ENCODE assay signal across 11 mouse cellular contexts in genomic region chr10:93391296-93391695, GRCm38 (mm10).
DNase-seq lines count a peak whose midpoint lies in the region; ATAC-seq and TF ChIP-seq lines count a peak whose summit lies in the region.
"Had no signal": no experiment of that assay in that cellular context is flagged by ENCODE, and none has a peak within 500 bp of the region (broad histone marks: within the 10 kb centered on the region; RNA-seq: fewer than 3 reads in every experiment).

No protein-coding gene starts in this region.

- no peaks in the 10 kb centered on the region for H3K9me3 ChIP-seq in heart, postnatal 0 days (replicated peaks; ENCODE audit: control insufficient read depth, low read length)
- H3K9me3 ChIP-seq in liver, postnatal 0 days (ENCODE audit: low read length): no peaks in the 10 kb centered on the region
- H3K9me3 ChIP-seq: midbrain, embryonic 12.5 days had no signal

- H3K4me1 ChIP-seq in brown adipose tissue, adult 24 weeks (ENCODE audit: control insufficient read depth, insufficient read depth, insufficient read length, low read length): peaks cover 5% of the 10 kb centered on the region; the same call in 1 of the 2 replicates
- no peaks in the 10 kb centered on the region for H3K4me1 ChIP-seq in heart, postnatal 0 days (ENCODE audit: control insufficient read depth, insufficient read depth)
- H3K4me1 ChIP-seq in liver, postnatal 0 days (ENCODE audit: insufficient read depth): no peaks in the 10 kb centered on the region
- H3K4me1 ChIP-seq: midbrain, embryonic 12.5 days had no signal

- TF ChIP-seq CTCF in heart, postnatal 0 days (IDR thresholded peaks at IDR 0.05; ENCODE audit: low read depth): no peak
- no peak for TF ChIP-seq CTCF in liver, postnatal 0 days (IDR thresholded peaks at IDR 0.05; ENCODE audit: low read depth)

- peak overlapping the region; percentile 76 for H3K27ac ChIP-seq in brown adipose tissue, adult 24 weeks (replicated peaks; ENCODE audit: low read depth, low read length)
- peak overlapping the region; percentile 59 for H3K27ac ChIP-seq in heart, postnatal 0 days (ENCODE audit: low read depth)
- no peak overlapping the region for H3K27ac ChIP-seq in liver, postnatal 0 days (ENCODE audit: low read depth)
- H3K27ac ChIP-seq: midbrain, embryonic 12.5 days had no signal

- 36% methylated on average over 5 of the region's 5 CpGs for WGBS in heart, postnatal 0 days
- WGBS in liver, postnatal 0 days (ENCODE audit: insufficient replicate concordance): 55% methylated on average over 5 of the region's 5 CpGs

- H3K4me3 ChIP-seq in brown adipose tissue, adult 24 weeks (ENCODE audit: insufficient read depth, low read depth, low read length): no peak overlapping the region
- no peak overlapping the region for H3K4me3 ChIP-seq in heart, postnatal 0 days (ENCODE audit: low read depth, low read length)
- H3K4me3 ChIP-seq in liver, postnatal 0 days (ENCODE audit: low read depth, low read length): no peak overlapping the region
- H3K4me3 ChIP-seq: erythroblast, embryonic 14.5 days; midbrain, embryonic 12.5 days had no signal

- ATAC-seq in heart, postnatal 0 days (ENCODE audit: insufficient read depth, low read depth): peak; percentile 79
- ATAC-seq in liver, postnatal 0 days: peak; percentile 23

- H3K27me3 ChIP-seq in heart, postnatal 0 days (ENCODE audit: control insufficient read depth, insufficient read depth, low read length): no peaks in the 10 kb centered on the region
- H3K27me3 ChIP-seq in liver, postnatal 0 days (ENCODE audit: insufficient read depth, low read length): no peaks in the 10 kb centered on the region
- H3K27me3 ChIP-seq: midbrain, embryonic 12.5 days had no signal

- peak; percentile 79; the same call in 1 of the 2 replicates for TF ChIP-seq EP300 in heart, postnatal 0 days (IDR thresholded peaks at IDR 0.05; ENCODE audit: low read depth)
- 0 out of 2 replicates have a peak, but pooled peaks have one; percentile 14 for TF ChIP-seq EP300 in liver, postnatal 0 days (IDR thresholded peaks at IDR 0.05; ENCODE audit: low read depth)

- no peak overlapping the region for H3K9ac ChIP-seq in heart, postnatal 0 days (replicated peaks; ENCODE audit: low read depth, low read length)
- no peak overlapping the region for H3K9ac ChIP-seq in liver, postnatal 0 days (replicated peaks)
- H3K9ac ChIP-seq: midbrain, embryonic 12.5 days had no signal

- H3K4me2 ChIP-seq in heart, postnatal 0 days (ENCODE audit: low read depth, low read length): no peak overlapping the region
- no peak overlapping the region for H3K4me2 ChIP-seq in liver, postnatal 0 days (ENCODE audit: low read depth, low read length)
- H3K4me2 ChIP-seq: midbrain, embryonic 12.5 days had no signal

- no peaks in the 10 kb centered on the region for H3K36me3 ChIP-seq in heart, postnatal 0 days (replicated peaks; ENCODE audit: control insufficient read depth, insufficient read depth, low read length)
- H3K36me3 ChIP-seq in liver, postnatal 0 days (replicated peaks; ENCODE audit: insufficient read depth, low read length): no peaks in the 10 kb centered on the region
- H3K36me3 ChIP-seq: midbrain, embryonic 12.5 days had no signal

- DNase-seq in ES-CJ7 (ENCODE audit: low read depth, low spot score): peak; percentile 20
- DNase-seq in heart, postnatal 0 days (ENCODE audit: low spot score): peak; percentile 65
- no peak for DNase-seq in liver, postnatal 0 days
- DNase-seq in frontal cortex, postnatal 14 days (ENCODE audit: low spot score in 2 of 2): no peak
- no peak for DNase-seq in layer of hippocampus, adult 8-10 months (ENCODE audit: low spot score in 2 of 2)
- DNase-seq in retina, postnatal 1 day: no peak
- no peak for DNase-seq in neural tube, embryonic 10.5 days (ENCODE audit: extremely low spot score, low spot score)
- DNase-seq: right cerebral cortex, postnatal 4 days had no signal

Comparison
In these comparisons a context has a peak if more than half of its experiments do, and no peak if none do; other contexts are left out.
1. DNase-seq: peak in ES-CJ7 (single experiment) and heart, postnatal 0 days (single experiment); none in liver, postnatal 0 days (single experiment), frontal cortex, postnatal 14 days (0 of 2), layer of hippocampus, adult 8-10 months (0 of 2), retina, postnatal 1 day (single experiment) and neural tube, embryonic 10.5 days (single experiment).